Mouse (Mus musculus) Patski (cell line): ENCODE measurements at regions not wholly inside any gene's neighbourhood (a gene's known extent, or its start where the extent isn't known, plus 50 kb on each side); places are given as distances from the start of the nearest gene placed in this dataset.

Source experiments
- ATAC-seq: fragments of 100-300 bp; one replicate; pipeline ENCODE4 v1.8.0; 2021
- CTCF ChIA-PET: fragments of 350-600 bp; sonication (Branson Sonifier 250); formaldehyde crosslinking; loops from one replicate; lab custom pipeline; 2022; ENCODE audit warnings: inconsistent platforms; lab: Charles Lee
- POLR2A ChIA-PET: fragments of 350-600 bp; sonication (Branson Sonifier 250); formaldehyde crosslinking; loops from one replicate; lab custom pipeline; 2022; ENCODE audit warnings: antibody characterized with exemption, inconsistent platforms; lab: Charles Lee
- DNase-seq: peaks from one replicate; pipeline ENCODE4 v3.0.0-alpha.2; 2011; ENCODE audit warnings: low read depth, low spot score
- H3K27me3 ChIP-seq: fragments of 371-371 bp; one replicate; pipeline ENCODE4 v1.5.1; 2021
- CTCF ChIP-seq: fragments of 100-300 bp; IDR thresholded peaks from one replicate; pipeline ENCODE4 v1.5.1; 2021
- in situ Hi-C: fragments of 300-500 bp; cut with MboI; formaldehyde crosslinking; loops from 3 replicates; pipeline ENCODE4 v1.11.1; 2018; ENCODE audit warnings: low pct_unique_long_range_greater_than_20kb, mixed read lengths

GRCm38 (mm10) chr2:61377756-61378155 is 200.6 kb upstream of the Tank start:
- TF ChIP-seq CTCF = no peak
- no peaks in the 10 kb centered on the region for H3K27me3 ChIP-seq
- CTCF ChIA-PET = interaction anchor here (1.0 to 2.0 kb wide), 2 partner anchors 9 to 17 kb away, joined by 3 to 9 read pairs; no protein-coding TSS in a partner anchor
- in situ Hi-C loops = no loop called here
- DNase-seq (no peak), ATAC-seq (no peak)
- POLR2A ChIA-PET = no interaction called here

GRCm38 (mm10) chr2:61362606-61363005 is 215.8 kb upstream of the Tank start:
- DNase-seq = no peak
- TF ChIP-seq CTCF = no peak
- ATAC-seq = no peak
- in situ Hi-C loops = no loop called here
- H3K27me3 ChIP-seq = no peaks in the 10 kb centered on the region
- ChIA-PET CTCF (no interaction called here), POLR2A (no interaction called here)

- TF ChIP-seq CTCF = no peak
- ChIA-PET POLR2A (no interaction called here), CTCF (interaction anchor here (0.9 to 4.3 kb wide), 6 partner anchors 8 to 558 kb away, joined by 3 to 16 read pairs (median 3); no protein-coding TSS in a partner anchor)
- in situ Hi-C loops = no loop called here
- H3K27me3 ChIP-seq = no peaks in the 10 kb centered on the region
- no peak for DNase-seq
- no peak for ATAC-seq
Observed at GRCm38 (mm10) chr2:61361394-61361793, 217.0 kb upstream of the Tank start.

GRCm38 (mm10) chr2:61354104-61354503 is 224.3 kb upstream of the Tank start:
- no peaks in the 10 kb centered on the region for H3K27me3 ChIP-seq
- in situ Hi-C loops = no loop called here
- DNase-seq = no peak
- POLR2A ChIA-PET = no interaction called here
- no peak for TF ChIP-seq CTCF
- CTCF ChIA-PET = no interaction called here
- no peak for ATAC-seq

GRCm38 (mm10) chr2:61347451-61347850 is 230.9 kb upstream of the Tank start:
- ChIA-PET POLR2A (no interaction called here), CTCF (no interaction called here)
- H3K27me3 ChIP-seq = no peaks in the 10 kb centered on the region
- DNase-seq (no peak), ATAC-seq (no peak)
- TF ChIP-seq CTCF = no peak
- in situ Hi-C loops = no loop called here

GRCm38 (mm10) chr2:61346012-61346760 is 232.2 kb upstream of the Tank start:
- POLR2A ChIA-PET = no interaction called here
- H3K27me3 ChIP-seq = no peaks in the 10 kb centered on the region
- ATAC-seq = no peak
- CTCF ChIA-PET = no interaction called here
- TF ChIP-seq CTCF = no peak
- DNase-seq = no peak
- in situ Hi-C loops = no loop called here

- ATAC-seq = no peak
Observed at GRCm38 (mm10) chr2:61345311-61345710, 233.1 kb upstream of the Tank start.

GRCm38 (mm10) chr2:61344556-61345131 is 233.7 kb upstream of the Tank start:
- in situ Hi-C loops = no loop called here
- POLR2A ChIA-PET = no interaction called here
- no peak for DNase-seq

More at GRCm38 (mm10) chr2:61345311-61345710, 233.1 kb upstream of the Tank start:
- no peak for TF ChIP-seq CTCF
- POLR2A ChIA-PET = no interaction called here
- in situ Hi-C loops = no loop called here
- CTCF ChIA-PET = no interaction called here
- H3K27me3 ChIP-seq = no peaks in the 10 kb centered on the region
- DNase-seq = no peak

GRCm38 (mm10) chr2:61341254-61341653 is 237.1 kb upstream of the Tank start:
- TF ChIP-seq CTCF = no peak
- ATAC-seq = no peak
- ChIA-PET CTCF (interaction anchor here (1.8 kb wide), 1 partner anchor 9 kb away, joined by 5 read pairs; no protein-coding TSS in a partner anchor), POLR2A (no interaction called here)
- no peaks in the 10 kb centered on the region for H3K27me3 ChIP-seq
- in situ Hi-C loops = no loop called here
- no peak for DNase-seq

More at GRCm38 (mm10) chr2:61344556-61345131, 233.7 kb upstream of the Tank start:
- no peaks in the 10 kb centered on the region for H3K27me3 ChIP-seq
- CTCF ChIA-PET = no interaction called here
- no peak for ATAC-seq
- TF ChIP-seq CTCF = no peak

- DNase-seq = no peak
- CTCF ChIA-PET = no interaction called here
- ATAC-seq = no peak
- in situ Hi-C loops = no loop called here
- POLR2A ChIA-PET = no interaction called here
- H3K27me3 ChIP-seq = no peaks in the 10 kb centered on the region
- no peak for TF ChIP-seq CTCF
Observed at GRCm38 (mm10) chr2:61319226-61319625, 259.2 kb upstream of the Tank start.

GRCm38 (mm10) chr2:61310405-61310804 is 268.0 kb upstream of the Tank start:
- in situ Hi-C loops = no loop called here
- CTCF ChIA-PET = interaction anchor here (1.0 kb wide), 2 partner anchors 14 to 411 kb away, joined by 3 to 4 read pairs; no protein-coding TSS in a partner anchor
- TF ChIP-seq CTCF = no peak
- no peaks in the 10 kb centered on the region for H3K27me3 ChIP-seq
- no peak for ATAC-seq
- POLR2A ChIA-PET = no interaction called here
- no peak for DNase-seq
